Comparison of ENCODE assay signal across 9 mouse cellular contexts in genomic region chr7:138184197-138184596, GRCm38 (mm10).
"Had no signal": no experiment of that assay in that cellular context is flagged by ENCODE, and none has a peak within 500 bp of the region (broad histone marks: within the 10 kb centered on the region; RNA-seq: fewer than 3 reads in every experiment).

No protein-coding gene starts in this region.

- DNase-seq: lung, adult 18-20 months; lung, embryonic 14.5 days; lung, postnatal 10 days; lung, postnatal 4 days; midbrain, embryonic 14.5 days; right cerebral cortex, postnatal 14 days; thymus, adult 2 months; thymus, postnatal 25 days; thymus, postnatal 4 days had no signal
